In genomic region chr15:4105498-4105897, GRCm38 (mm10) we compare ENCODE assay signal across 31 mouse cellular contexts.
DNase-seq lines count a peak whose midpoint lies in the region; ATAC-seq and TF ChIP-seq lines count a peak whose summit lies in the region.
"Had no signal": no experiment of that assay in that cellular context is flagged by ENCODE, and none has a peak within 500 bp of the region (broad histone marks: within the 10 kb centered on the region; RNA-seq: fewer than 3 reads in every experiment).

No protein-coding gene starts in this region.

- DNase-seq in kidney, postnatal 0 days (ENCODE audit: low spot score): peak; percentile 33
- no peak for DNase-seq in kidney, postnatal 25 days
- peak; percentile 2 for DNase-seq in midbrain, embryonic 14.5 days
- no peak for DNase-seq in ovary, postnatal 14 days (ENCODE audit: low spot score)
- DNase-seq: adrenal gland, postnatal 14 days; cerebellum, adult 18-20 months; cerebellum, postnatal 10 days; gastrocnemius, adult 2 months; gastrocnemius, postnatal 36 days; heart, adult 2 months; heart, postnatal 10 days; liver, embryonic 13.5 days; lung, adult 18-20 months; lung, postnatal 4 days; right cerebral cortex, postnatal 4 days; thymus, adult 18-20 months; thymus, postnatal 25 days had no signal

- ATAC-seq in kidney, postnatal 0 days (replicated peaks; ENCODE audit: low FRiP score, low read depth): no peak
- no peak for ATAC-seq in midbrain, embryonic 14.5 days (ENCODE audit: low FRiP score, low TSS enrichment)
- no peak for ATAC-seq in midbrain, embryonic 16.5 days
- peak; percentile 61; the same call in 1 of the 2 replicates for ATAC-seq in hindbrain, embryonic 15.5 days (ENCODE audit: low FRiP score, low read depth)
- ATAC-seq in neural tube, embryonic 14.5 days (ENCODE audit: low read depth): peak; percentile 88
- ATAC-seq: CD4-positive, CD25-positive, alpha-beta regulatory T cell, adult 4 months; forebrain, embryonic 16.5 days; intestine, postnatal 0 days; lung, postnatal 0 days had no signal

- no peaks in the 10 kb centered on the region for H3K27me3 ChIP-seq in kidney, postnatal 0 days (ENCODE audit: insufficient read depth, low read length)
- H3K27me3 ChIP-seq in midbrain, embryonic 14.5 days (ENCODE audit: control insufficient read depth, insufficient read depth, low read length): no peaks in the 10 kb centered on the region
- no peaks in the 10 kb centered on the region for H3K27me3 ChIP-seq in midbrain, embryonic 16.5 days (ENCODE audit: control insufficient read depth, insufficient read depth, low read depth, low read length)
- no peaks in the 10 kb centered on the region for H3K27me3 ChIP-seq in hindbrain, embryonic 15.5 days
- H3K27me3 ChIP-seq in neural tube, embryonic 14.5 days (ENCODE audit: control insufficient read depth, insufficient read depth, low read length): no peaks in the 10 kb centered on the region
- H3K27me3 ChIP-seq: heart, embryonic 13.5 days; limb, embryonic 15.5 days; liver, embryonic 13.5 days; megakaryocyte, embryonic 14.5 days; midbrain, embryonic 12.5 days had no signal

- no peak for TF ChIP-seq CTCF in kidney, postnatal 0 days (IDR thresholded peaks at IDR 0.05; ENCODE audit: low read depth)

- no peak overlapping the region for H3K27ac ChIP-seq in kidney, postnatal 0 days
- H3K27ac ChIP-seq in midbrain, embryonic 14.5 days (replicated peaks; ENCODE audit: low read depth, low read length): no peak overlapping the region
- H3K27ac ChIP-seq in midbrain, embryonic 16.5 days (ENCODE audit: low read length): no peak overlapping the region
- no peak overlapping the region for H3K27ac ChIP-seq in hindbrain, embryonic 15.5 days (replicated peaks)
- no peak overlapping the region for H3K27ac ChIP-seq in neural tube, embryonic 14.5 days (ENCODE audit: low read depth, low read length)
- H3K27ac ChIP-seq: gastrocnemius, adult 2 months; heart, adult 2 months; heart, embryonic 13.5 days; limb, embryonic 10.5 days; limb, embryonic 15.5 days; liver, embryonic 13.5 days; midbrain, embryonic 12.5 days; stomach, postnatal 0 days had no signal

- peaks cover 19% of the 10 kb centered on the region for H3K36me3 ChIP-seq in kidney, postnatal 0 days (ENCODE audit: insufficient read depth, low read length)
- peaks cover 23% of the 10 kb centered on the region for H3K36me3 ChIP-seq in midbrain, embryonic 14.5 days (ENCODE audit: control insufficient read depth, insufficient read depth, low read length)
- H3K36me3 ChIP-seq in midbrain, embryonic 16.5 days (ENCODE audit: control insufficient read depth, insufficient read depth, low read length): peaks cover 14% of the 10 kb centered on the region
- peaks cover 20% of the 10 kb centered on the region for H3K36me3 ChIP-seq in hindbrain, embryonic 15.5 days
- H3K36me3 ChIP-seq in neural tube, embryonic 14.5 days (ENCODE audit: control insufficient read depth, insufficient read depth, low read length): no peaks in the 10 kb centered on the region
- H3K36me3 ChIP-seq: liver, embryonic 13.5 days had no signal

- H3K9me3 ChIP-seq in kidney, postnatal 0 days (replicated peaks; ENCODE audit: low read length): no peaks in the 10 kb centered on the region
- H3K9me3 ChIP-seq in midbrain, embryonic 14.5 days (ENCODE audit: control insufficient read depth, low read length): no peaks in the 10 kb centered on the region
- no peaks in the 10 kb centered on the region for H3K9me3 ChIP-seq in midbrain, embryonic 16.5 days (replicated peaks; ENCODE audit: control insufficient read depth, low read length, poor library complexity, severe bottlenecking)
- H3K9me3 ChIP-seq in hindbrain, embryonic 15.5 days: no peaks in the 10 kb centered on the region
- H3K9me3 ChIP-seq in neural tube, embryonic 14.5 days (ENCODE audit: control insufficient read depth, low read length): no peaks in the 10 kb centered on the region
- H3K9me3 ChIP-seq: heart, embryonic 13.5 days; limb, embryonic 10.5 days; limb, embryonic 15.5 days; liver, embryonic 13.5 days; megakaryocyte, embryonic 14.5 days; midbrain, embryonic 12.5 days had no signal

- H3K4me1 ChIP-seq in kidney, postnatal 0 days (replicated peaks; ENCODE audit: insufficient read depth, low read length): no peaks in the 10 kb centered on the region
- H3K4me1 ChIP-seq in midbrain, embryonic 14.5 days (ENCODE audit: control insufficient read depth, insufficient read depth, low read length): no peaks in the 10 kb centered on the region
- no peaks in the 10 kb centered on the region for H3K4me1 ChIP-seq in midbrain, embryonic 16.5 days (ENCODE audit: control insufficient read depth, insufficient read depth, low read length)
- 0 out of 2 replicates have a peak, but pooled peaks cover 3% of the 10 kb centered on the region for H3K4me1 ChIP-seq in hindbrain, embryonic 15.5 days (replicated peaks)
- peaks cover 3% of the 10 kb centered on the region; the same call in 1 of the 2 replicates for H3K4me1 ChIP-seq in neural tube, embryonic 14.5 days (ENCODE audit: control insufficient read depth, insufficient read depth, low read length)
- H3K4me1 ChIP-seq: heart, embryonic 13.5 days; limb, embryonic 15.5 days; liver, embryonic 13.5 days; midbrain, embryonic 12.5 days had no signal

- H3K9ac ChIP-seq in kidney, postnatal 0 days (ENCODE audit: low read depth, low read length): no peak overlapping the region
- H3K9ac ChIP-seq in midbrain, embryonic 14.5 days (replicated peaks; ENCODE audit: low read length): no peak overlapping the region
- H3K9ac ChIP-seq in midbrain, embryonic 16.5 days (ENCODE audit: low read depth, low read length): no peak overlapping the region
- H3K9ac ChIP-seq in hindbrain, embryonic 15.5 days: no peak overlapping the region
- H3K9ac ChIP-seq in neural tube, embryonic 14.5 days (replicated peaks; ENCODE audit: low read depth, low read length): no peak overlapping the region
- H3K9ac ChIP-seq: heart, embryonic 13.5 days; limb, embryonic 15.5 days; liver, embryonic 13.5 days; midbrain, embryonic 12.5 days had no signal

- H3K4me2 ChIP-seq in kidney, postnatal 0 days (ENCODE audit: low read length): no peak overlapping the region
- no peak overlapping the region for H3K4me2 ChIP-seq in midbrain, embryonic 14.5 days (ENCODE audit: low read length)
- H3K4me2 ChIP-seq in midbrain, embryonic 16.5 days (ENCODE audit: low read length): no peak overlapping the region
- no peak overlapping the region for H3K4me2 ChIP-seq in hindbrain, embryonic 15.5 days
- no peak overlapping the region for H3K4me2 ChIP-seq in neural tube, embryonic 14.5 days (ENCODE audit: low read depth, low read length)
- H3K4me2 ChIP-seq: heart, embryonic 13.5 days; limb, embryonic 15.5 days; liver, embryonic 13.5 days; midbrain, embryonic 12.5 days had no signal

- 56% methylated on average over 4 of the region's 4 CpGs for WGBS in kidney, postnatal 0 days
- 72% methylated on average over 4 of the region's 4 CpGs for WGBS in midbrain, embryonic 14.5 days
- 57% methylated on average over 4 of the region's 4 CpGs for WGBS in midbrain, embryonic 16.5 days
- WGBS in hindbrain, embryonic 15.5 days: 46% methylated on average over 4 of the region's 4 CpGs
- 27% methylated on average over 4 of the region's 4 CpGs for WGBS in neural tube, embryonic 14.5 days

- no peak overlapping the region for H3K4me3 ChIP-seq in kidney, postnatal 0 days (replicated peaks; ENCODE audit: low read depth, low read length)
- H3K4me3 ChIP-seq in midbrain, embryonic 14.5 days (replicated peaks; ENCODE audit: low read depth, low read length): no peak overlapping the region
- H3K4me3 ChIP-seq in midbrain, embryonic 16.5 days (ENCODE audit: low read depth, low read length): no peak overlapping the region
- H3K4me3 ChIP-seq in hindbrain, embryonic 15.5 days: no peak overlapping the region
- no peak overlapping the region for H3K4me3 ChIP-seq in neural tube, embryonic 14.5 days (ENCODE audit: low read depth, low read length)
- H3K4me3 ChIP-seq: erythroblast, embryonic 14.5 days; gastrocnemius, adult 2 months; heart, adult 2 months; heart, embryonic 13.5 days; limb, embryonic 10.5 days; limb, embryonic 15.5 days; liver, embryonic 13.5 days; megakaryocyte, embryonic 14.5 days; midbrain, embryonic 12.5 days had no signal

Comparison
In these comparisons a context has a peak if more than half of its experiments do, and no peak if none do; other contexts are left out.
1. DNase-seq: peak in kidney, postnatal 0 days (single experiment) and midbrain, embryonic 14.5 days (single experiment); none in kidney, postnatal 25 days (0 of 2) and ovary, postnatal 14 days (single experiment).
2. ATAC-seq: peak in hindbrain, embryonic 15.5 days (single experiment) and neural tube, embryonic 14.5 days (single experiment); none in kidney, postnatal 0 days (single experiment), midbrain, embryonic 14.5 days (single experiment) and midbrain, embryonic 16.5 days (single experiment).